Mouse (Mus musculus) activated CD4-positive, CD25-positive, alpha-beta regulatory T cell, adult 4 months (primary cell): ENCODE measurements around the gene Islr. TPM values are rescaled to one million over a fixed set of nuclear protein-coding genes. Genes with fewer than 3 reads are reported as not detected.

Experiments
- ATAC-seq: one replicate; pipeline ENCODE4 v1.8.0; 2017
- polyA plus RNA-seq, 2 experiments: library from polyadenylated mRNA; unstranded; fragments of 100-300 nt; shearing (Covaris generic); gene quantifications; one replicate each; pipeline ENCODE4 v1.2.1; 2017

The Islr gene
- polyA plus RNA-seq, 2 experiments from 2014 or later, result 0.32 TPM; not detected in 1

GRCm38 (mm10) chr9:58196610-58197567, 7.2 kb downstream of the Islr start:
- no peak for ATAC-seq

GRCm38 (mm10) chr9:58196141-58196540, 8.0 kb downstream of the Islr start:
- no peak for ATAC-seq

- ATAC-seq, result no peak
Observed at GRCm38 (mm10) chr9:58195671-58196070, 8.4 kb downstream of the Islr start.

DNA sequence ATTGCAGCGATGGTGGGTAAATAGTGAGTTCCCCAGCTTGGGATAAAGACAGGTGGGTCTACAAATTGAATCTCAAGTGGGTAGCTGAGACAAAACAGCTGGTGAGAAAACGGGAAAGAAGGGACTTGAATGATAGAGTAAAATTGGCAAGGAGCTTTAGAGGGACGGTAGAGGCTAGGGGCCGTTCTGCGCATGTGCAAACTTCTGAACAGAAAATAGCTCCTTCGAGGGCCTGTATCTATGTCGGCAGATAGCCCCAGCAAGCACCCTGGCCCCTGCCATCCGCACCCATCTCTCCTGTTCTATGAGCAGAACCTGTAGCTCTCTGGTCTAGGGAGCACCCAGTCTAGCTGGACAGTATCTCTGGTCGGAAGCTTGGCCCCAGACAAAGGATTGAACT, 9.9 kb downstream of the Islr start:
- ATAC-seq, result no peak

DNA sequence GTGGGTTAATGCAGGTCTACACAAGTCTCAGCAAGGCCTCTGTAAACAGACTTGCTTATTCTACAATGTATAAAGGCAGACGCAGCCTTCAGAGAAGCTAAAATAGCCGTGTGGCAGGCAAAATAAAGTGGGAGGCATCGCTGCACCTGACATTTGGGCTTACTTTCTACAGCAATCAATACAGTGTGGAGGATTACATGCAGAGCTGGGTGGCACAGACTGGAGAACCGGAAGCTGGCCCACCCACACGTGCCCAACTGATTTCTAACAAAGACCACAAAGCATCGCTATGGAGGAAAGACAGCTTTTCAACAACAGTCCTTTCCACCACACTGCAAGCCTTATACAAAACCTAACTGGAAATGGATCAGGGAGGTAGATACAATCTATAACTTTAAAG, 19.6 kb downstream of the Islr start:
- ATAC-seq, result no peak

- no peak for ATAC-seq
Observed at GRCm38 (mm10) chr9:58179390-58179789, 24.7 kb downstream of the Islr start.

- no peak for ATAC-seq
Observed at GRCm38 (mm10) chr9:58177165-58177564, 26.9 kb downstream of the Islr start.

DNA sequence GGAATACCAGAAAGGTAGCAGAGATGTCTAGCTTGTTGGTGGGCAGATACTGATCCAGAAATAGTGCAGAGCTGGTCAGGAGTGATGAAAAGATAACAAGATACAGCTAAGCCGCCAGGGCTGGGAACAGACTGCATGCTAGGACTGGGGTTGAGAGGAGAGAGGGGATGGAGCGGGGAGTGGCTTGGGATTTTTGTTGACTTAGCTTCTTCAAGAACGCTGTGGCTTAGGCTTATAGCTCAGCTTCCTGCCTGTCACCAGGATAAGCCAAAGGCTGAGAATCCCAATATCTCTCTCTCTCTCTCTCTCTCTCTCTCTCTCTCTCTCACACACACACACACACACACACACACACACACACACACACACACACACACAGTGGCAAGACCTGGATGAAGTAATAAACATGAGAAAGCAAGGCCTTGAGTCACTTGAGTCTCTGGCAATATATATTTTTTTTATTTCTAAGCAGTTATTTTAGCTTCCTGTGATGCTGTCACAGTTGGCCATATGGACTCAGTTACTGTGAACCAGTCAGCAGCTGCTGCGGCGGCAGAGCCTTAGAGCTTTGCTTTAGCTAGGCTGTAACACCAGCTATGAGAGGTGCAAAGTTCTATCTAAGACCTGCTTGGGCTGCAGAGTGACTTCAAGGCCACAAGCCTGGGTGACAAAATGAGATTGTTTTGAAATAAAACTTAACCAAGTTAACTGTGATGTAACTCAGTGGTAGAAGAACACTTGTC, 28.2 kb downstream of the Islr start:
- no peak for ATAC-seq

- no peak for ATAC-seq
Observed at GRCm38 (mm10) chr9:58174818-58175251, 29.3 kb downstream of the Islr start.

GRCm38 (mm10) chr9:58172863-58173262, 31.2 kb downstream of the Islr start:
- no peak for ATAC-seq

GRCm38 (mm10) chr9:58169426-58169825, 34.7 kb downstream of the Islr start:
- ATAC-seq, result no peak

DNA sequence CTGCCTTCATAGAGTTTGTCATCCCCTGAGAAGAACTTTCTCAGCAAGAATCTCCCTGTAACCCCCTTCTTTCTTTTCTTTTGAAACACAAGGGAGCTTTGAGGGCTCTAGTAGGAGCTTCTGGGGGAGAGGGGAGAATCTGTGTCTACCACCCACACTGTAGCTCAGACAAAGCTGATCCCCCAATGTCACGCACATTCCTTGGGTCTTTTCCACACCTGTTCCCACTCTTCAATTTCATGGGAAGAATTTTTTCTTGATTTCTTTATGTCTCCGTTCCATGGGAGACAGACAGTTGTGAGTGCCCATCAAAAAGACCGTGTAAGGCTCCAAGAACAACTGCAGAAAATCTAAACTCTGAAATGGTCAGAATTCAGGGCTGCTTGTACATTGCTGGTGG, 35.2 kb downstream of the Islr start:
- ATAC-seq, result no peak

- ATAC-seq, result no peak
Observed at GRCm38 (mm10) chr9:58165779-58166178, 38.3 kb downstream of the Islr start.

GRCm38 (mm10) chr9:58163146-58163545, 41.0 kb downstream of the Islr start:
- no peak for ATAC-seq

DNA sequence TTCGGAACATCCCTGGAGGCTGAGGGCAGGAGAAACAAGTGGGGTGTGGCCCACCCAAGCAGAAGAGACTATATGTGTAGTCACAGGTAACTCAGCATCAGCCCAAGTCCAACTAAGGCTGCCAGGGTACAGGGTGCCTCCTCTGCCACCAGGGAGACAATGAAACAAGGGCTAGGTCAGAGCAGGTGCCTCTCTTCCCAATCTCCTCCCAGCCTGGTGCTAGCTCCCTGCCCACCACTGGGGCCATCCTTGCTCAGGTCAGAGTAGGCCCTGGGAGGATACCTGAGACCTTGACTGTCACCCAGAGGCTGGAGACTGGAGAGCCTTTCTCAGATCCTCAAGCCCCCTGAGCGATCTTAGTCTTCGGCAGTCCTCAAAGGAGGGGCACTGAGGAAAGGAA, 41.9 kb downstream of the Islr start:
- ATAC-seq, result no peak

DNA sequence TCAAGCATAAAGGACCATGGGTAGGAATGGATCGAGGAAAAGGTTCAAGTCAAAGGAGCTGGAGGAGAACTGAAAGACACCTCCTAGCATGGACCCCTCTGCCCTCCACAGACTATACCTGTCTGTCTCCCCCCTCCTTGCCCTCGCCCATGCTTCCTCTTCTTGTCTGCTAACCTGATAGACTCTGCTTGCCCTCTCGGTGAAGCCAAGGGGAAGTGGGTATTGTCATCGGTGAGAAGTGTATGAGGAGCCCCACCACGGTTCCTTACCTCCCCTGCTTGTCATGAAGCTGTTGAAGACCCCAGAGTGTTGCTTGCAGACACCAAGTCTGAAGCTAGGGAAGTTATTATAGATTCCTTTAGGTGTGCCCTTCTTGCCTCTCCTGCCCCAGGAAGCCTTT, 43.8 kb downstream of the Islr start:
- no peak for ATAC-seq

DNA sequence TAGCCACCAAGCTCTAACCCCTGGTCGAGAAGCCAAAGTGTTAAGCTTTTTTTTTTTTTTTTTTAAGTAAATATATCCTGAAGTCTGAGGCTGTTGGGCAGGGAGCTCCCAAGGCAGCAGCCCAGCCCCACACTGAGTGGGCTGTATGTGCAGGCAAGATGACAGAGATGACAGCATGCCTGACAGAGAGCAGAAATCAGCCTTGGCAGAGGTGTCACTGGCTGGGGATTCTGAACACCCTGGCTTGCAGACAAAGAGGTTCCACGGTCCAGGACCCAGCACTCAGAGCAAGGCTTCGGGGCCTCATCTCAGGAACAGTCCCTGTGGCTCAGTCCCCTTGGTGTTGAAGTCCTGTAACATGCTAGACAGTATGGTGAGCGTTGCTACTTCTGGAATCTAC, 44.3 kb downstream of the Islr start:
- no peak for ATAC-seq

DNA sequence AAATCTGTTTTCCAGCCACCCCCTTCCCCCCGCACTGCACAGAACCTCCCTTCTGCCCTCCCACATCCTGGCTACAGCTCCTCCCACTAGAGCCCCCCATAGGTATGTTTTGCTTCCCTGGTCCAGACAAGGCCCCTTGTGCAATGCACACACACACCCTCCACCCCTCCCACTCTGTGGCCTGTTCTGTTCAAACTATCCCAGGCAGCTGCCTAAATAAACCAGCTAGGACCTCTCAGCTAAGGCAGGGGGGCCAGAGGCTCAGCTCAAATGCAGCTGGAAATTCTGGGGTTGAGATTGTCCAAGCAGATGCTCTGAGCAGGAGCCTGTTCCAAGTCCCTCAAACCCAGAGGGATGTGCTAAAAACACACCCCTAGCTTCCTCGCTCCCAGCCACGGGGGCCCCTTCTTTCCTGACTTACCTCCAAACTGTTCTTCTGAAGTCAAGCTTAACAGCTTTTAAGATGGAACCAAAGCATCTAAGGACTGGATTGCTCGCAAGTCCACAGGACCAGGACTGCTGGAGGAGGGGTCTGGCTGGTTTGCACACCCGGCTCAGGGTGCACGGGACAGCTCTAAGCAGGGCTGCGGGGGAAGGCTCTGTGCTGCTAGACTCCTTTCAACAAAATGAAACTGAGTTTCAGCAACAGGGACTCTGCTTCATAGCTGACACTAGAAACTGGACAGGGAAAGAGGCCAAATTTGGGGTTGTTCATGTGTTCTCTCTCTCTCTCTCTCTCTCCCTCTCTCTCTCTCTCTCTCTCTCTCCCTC, 45.4 kb downstream of the Islr start:
- no peak for ATAC-seq

GRCm38 (mm10) chr9:58157838-58158237, 46.3 kb downstream of the Islr start:
- ATAC-seq, result no peak

DNA sequence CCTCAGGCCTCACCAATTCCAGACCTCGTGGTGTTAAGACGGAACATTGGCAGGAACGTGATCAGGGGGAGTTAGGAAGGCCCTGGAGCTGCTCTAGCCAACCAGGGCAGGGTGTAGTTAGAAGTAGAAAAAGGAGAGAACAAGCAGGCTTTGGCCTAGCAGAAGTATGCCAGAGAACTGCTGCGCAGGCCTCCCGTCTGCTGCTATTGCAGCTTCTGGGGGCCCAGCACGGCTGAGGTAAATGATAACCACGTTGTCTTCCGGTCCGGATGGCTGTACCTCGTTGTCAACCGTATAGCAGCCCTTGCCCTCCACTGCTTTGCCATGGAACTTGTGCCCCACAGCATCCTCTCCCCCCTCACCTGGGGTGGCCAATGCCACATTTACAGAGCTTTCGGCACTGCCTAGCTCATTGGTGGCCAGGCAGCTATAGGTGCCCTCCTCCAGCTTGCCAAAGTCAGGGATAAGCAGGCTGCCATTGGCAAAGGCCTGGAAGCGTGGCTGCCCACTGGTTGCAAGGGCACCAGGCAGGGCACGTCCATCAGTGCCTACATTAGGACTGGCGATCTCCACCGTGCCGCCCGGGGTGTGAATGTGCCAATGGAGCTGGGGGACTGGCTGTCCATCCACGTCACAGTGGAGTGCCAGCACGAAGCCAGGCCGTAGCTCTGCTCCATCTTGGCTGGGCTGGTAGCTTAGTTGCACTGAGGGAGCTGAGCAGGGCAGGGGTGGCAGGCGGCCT, 47.1 kb downstream of the Islr start:
- ATAC-seq, result no peak

GRCm38 (mm10) chr9:58155366-58155765, 48.7 kb downstream of the Islr start:
- no peak for ATAC-seq

GRCm38 (mm10) chr9:58153095-58153494, 51.0 kb downstream of the Islr start:
- no peak for ATAC-seq
